Mouse (Mus musculus) duodenum, adult 2 months (tissue): ENCODE results near the gene Casr. TPM values are rescaled to one million over a fixed set of nuclear protein-coding genes. Genes with fewer than 3 reads are reported as not detected.

Experiments
- polyA plus RNA-seq: library from polyadenylated mRNA; depleted of rRNA; stranded (reverse); fragments of >200 nt; gene quantifications from 2 replicates; pipeline ENCODE4 v1.2.3, GENCODE M21; 2012; ENCODE audit warnings: low replicate concordance; rRNA removed

Casr gene
- polyA plus RNA-seq, result 0.12 TPM in 1 of 2 replicates, not detected in the other

GRCm38 (mm10) chr16:36561386-36562338 lies at the start of gene Casr:
Gene Casr, minus strand, starts transcription at chr16:36562141.

DNA sequence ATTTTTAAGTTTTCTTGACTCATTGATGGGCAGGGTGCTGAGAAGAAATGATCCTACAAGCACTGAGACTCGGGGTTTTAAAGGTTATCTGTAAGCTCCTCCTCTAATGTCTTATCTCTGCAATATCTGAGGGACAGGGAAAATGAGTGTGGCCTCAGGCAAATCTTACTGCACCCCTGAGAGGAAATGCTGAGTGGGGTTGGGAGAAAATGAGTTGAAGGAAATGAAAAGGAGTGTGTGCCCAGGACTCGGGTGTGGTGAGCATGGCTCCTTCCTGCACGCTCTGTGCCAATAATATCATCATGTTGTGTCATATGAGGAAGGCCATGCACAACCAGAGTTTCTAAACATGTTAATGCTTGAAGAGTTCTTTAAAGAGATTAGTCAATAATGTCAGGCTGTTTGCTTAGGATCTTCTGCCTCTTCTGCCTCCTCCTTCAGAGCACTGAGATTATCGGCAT lies 106.6 kb downstream of the Casr start, which contains the start of gene Stfa3:
Stfa3 (minus strand) TSS at position 51 of the 461 bp plus-strand sequence.

Other genes with a start within 250 kb of the Casr start
- not detected in 2 replicates for gene BC117090, start 227.8 kb downstream of the Casr start, polyA plus RNA-seq
- not detected in 2 replicates for gene BC100530, start 194.4 kb downstream of the Casr start, polyA plus RNA-seq
- not detected in 2 replicates for gene Stfa2, start 153.7 kb downstream of the Casr start, polyA plus RNA-seq
- not detected in 2 replicates for gene Stfa3, start 106.7 kb downstream of the Casr start, polyA plus RNA-seq
- gene Cd86, start 103.9 kb upstream of the Casr start, polyA plus RNA-seq, result 0.20 and 0.49 TPM in 2 replicates
- 1.4 and 4.8 TPM in 2 replicates for gene Ildr1, start 131.8 kb upstream of the Casr start, polyA plus RNA-seq
- gene Slc15a2, start 222.8 kb upstream of the Casr start, polyA plus RNA-seq, result 0.34 and 0.41 TPM in 2 replicates